Mouse (Mus musculus) granulocyte monocyte progenitor cell, adult 5-6 weeks (primary cell): ENCODE measurements around the gene Sh3bp2. TPM values are rescaled to one million over a fixed set of nuclear protein-coding genes. Genes with fewer than 3 reads are reported as not detected.
"Not testable (repeated sequence)": the region's sequence is repeated elsewhere in the genome, so short reads cannot be mapped to it uniquely, and the experiment has no call there.

ENCODE experiments used
- ATAC-seq: replicated peaks from 2 replicates; pipeline ENCODE4 v1.8.0; 2016; ENCODE audit warnings: mild to moderate bottlenecking, moderate TSS enrichment, inconsistent platforms; ENCODE audit not compliant: poor library complexity, severe bottlenecking
- total RNA-seq, 2 experiments: library from RNA; stranded (forward) in 1 of 2; stranded (reverse) in 1 of 2; fragments of 200-712, 200-1000 nt in 1 of 2; fragments of >200 nt in 1 of 2; fragmentation: Nextera tagmentation in 1 of 2; gene quantifications; 2 replicates each; pipeline ENCODE4 v1.2.3; 2014 to 2017

Gene Sh3bp2
- total RNA-seq, 2 experiments from 2014 or later = 11.9 to 15.4 TPM

- no peak for ATAC-seq
Measured at GRCm38 (mm10) chr5:34564291-34564690, 38.7 kb downstream of the Sh3bp2 start.

DNA sequence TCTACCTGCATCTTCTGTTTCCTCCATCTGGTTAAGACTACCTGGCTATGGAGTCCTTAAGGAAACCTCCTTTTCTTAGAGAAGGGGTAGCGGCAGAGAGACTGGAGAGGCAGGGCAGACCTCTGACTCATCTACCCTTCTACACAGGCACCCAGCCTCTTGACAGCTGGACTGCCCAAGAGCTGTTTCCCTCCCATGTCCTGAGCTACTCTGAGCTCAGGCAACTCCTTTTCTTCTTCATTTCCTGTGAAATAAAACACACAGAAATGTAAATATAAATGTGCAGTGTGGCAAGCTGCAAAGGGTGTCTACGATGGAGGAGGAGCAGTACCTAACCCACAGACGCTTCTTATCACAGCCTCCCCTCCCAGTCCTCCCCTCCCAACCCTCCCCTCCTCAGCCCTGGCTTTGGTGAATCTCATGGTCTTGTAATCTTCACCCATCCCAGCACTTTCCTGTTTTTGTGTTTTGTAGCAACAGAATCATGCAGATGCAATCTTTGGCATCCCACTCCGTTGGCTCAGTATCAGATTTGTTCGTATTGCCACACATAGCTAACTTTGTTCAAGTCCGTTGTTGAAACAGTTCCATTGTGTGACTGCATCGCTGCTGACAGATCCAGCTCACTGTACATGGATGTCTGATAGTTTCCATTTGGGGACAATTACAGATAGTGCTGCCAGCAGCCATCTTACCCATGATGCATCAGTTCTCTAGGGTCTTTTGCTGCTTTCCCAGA, 40.1 kb downstream of the Sh3bp2 start:
- no peak; the same call in 1 of the 2 replicates for ATAC-seq

DNA sequence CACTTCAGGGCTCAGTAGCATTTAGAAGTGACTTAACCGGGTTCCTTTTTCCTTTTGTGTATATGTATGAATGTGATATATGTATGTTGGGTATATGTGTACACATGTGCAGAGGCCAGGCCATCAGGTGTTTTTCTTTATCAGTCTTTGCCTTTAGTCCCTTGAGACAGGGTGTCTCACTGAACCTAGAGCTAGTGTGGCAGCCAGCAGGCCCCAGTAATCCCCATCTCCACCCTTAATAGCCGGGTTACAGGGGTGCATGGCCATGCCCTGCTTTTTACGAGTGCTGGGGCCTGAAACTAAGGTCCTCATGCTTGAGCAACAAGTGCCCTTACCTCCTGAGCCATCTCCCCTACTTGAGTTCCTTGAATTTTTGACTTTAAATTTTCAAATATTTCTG, 45.9 kb downstream of the Sh3bp2 start:
- ATAC-seq = no peak

- not testable (repeated sequence) for ATAC-seq
Measured at GRCm38 (mm10) chr5:34572568-34572967, 46.9 kb downstream of the Sh3bp2 start.

DNA sequence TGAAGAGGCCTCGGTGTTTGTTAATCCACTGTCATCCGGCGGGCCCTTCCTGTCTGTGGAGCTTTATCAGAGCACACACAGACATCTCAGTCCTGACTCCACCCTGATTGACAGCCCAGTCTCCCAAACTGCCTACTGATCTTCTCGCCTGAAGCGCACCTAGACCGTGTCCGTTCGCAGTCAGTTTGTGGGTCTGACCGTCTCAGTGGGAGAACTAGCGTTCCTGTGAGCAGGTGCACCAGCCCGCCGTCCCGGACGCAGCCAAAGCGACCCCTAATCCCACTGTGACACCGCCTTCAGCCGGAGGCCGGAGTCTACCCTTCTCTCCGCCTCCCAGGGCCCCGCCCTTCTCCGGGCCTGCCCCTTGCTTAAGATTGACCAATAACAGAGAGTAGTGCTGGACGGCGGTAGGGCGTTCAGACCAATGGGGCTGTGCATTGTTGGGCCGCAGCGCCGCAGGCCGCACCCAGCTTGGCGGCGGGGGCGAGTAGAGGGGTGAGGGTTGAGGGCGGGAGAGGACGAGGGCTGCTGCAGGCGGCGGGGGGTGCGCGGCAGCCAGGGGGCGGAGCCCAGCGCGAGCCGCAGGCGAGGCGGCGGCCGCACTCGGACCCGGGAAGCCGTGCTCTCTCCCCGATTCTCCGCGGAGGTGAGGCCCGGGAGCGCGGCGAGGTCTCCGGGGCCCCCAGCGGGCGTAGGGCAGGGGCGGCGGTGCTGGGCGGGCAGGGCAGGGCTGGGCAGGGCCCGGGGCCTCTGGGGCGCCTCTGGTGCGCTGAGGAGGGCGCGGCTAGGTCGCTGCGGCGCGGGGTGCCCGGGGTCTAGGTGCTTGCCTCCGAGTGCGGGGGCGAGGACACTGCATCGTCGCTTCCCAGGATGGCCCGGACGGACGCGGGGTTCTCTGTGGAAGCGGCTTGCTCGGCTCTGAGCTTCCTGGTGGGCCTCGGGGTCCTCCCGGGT, 47.9 kb downstream of the Sh3bp2 start, which contains the start of gene Add1:
Add1 (plus strand) TSS at position 397 of the 954 bp plus-strand sequence.
- peak; percentile 97 for ATAC-seq

DNA sequence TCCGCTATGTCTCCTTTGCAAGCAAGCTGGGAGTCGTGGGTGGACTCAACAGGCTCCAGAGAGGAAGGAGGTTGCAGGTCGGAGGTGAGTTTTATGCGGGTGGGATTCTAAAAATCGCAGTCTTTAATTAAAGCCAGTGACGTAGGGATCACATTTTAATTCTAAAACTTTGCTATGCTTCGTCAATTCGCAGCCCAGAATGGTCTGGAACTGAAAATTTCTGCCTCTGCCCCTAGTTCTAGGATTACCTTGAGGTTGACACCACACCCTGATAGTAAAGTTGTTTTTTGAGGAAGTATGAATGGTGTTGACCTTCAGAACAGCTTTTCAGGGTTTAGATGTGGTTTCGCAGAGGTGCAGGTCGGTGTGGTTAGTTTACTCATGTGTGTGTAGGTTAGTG, 49.1 kb downstream of the Sh3bp2 start:
- ATAC-seq = peak; percentile 23

DNA sequence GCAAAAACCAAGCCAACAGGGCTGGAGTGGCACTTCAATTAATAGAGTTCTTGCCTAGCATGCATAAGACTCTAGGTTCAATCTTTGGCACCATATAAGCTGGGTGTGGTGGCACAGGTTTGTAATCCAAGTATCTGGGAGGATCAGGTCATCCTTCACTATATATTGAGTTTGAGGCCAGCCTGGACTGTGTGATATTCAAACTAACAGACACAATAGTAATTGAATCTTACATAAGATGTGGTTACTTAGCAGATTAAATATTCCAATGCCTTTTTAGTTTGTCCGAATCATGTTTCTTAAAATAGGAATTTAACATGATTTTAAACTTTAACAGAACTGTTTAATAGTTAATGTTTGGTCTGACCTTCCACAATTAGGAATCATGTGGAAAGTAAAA, 50.6 kb downstream of the Sh3bp2 start:
- ATAC-seq = no peak

GRCm38 (mm10) chr5:34578038-34578655, 52.5 kb downstream of the Sh3bp2 start:
- ATAC-seq = no peak

GRCm38 (mm10) chr5:34579377-34579776, 53.7 kb downstream of the Sh3bp2 start:
- no peak for ATAC-seq

DNA sequence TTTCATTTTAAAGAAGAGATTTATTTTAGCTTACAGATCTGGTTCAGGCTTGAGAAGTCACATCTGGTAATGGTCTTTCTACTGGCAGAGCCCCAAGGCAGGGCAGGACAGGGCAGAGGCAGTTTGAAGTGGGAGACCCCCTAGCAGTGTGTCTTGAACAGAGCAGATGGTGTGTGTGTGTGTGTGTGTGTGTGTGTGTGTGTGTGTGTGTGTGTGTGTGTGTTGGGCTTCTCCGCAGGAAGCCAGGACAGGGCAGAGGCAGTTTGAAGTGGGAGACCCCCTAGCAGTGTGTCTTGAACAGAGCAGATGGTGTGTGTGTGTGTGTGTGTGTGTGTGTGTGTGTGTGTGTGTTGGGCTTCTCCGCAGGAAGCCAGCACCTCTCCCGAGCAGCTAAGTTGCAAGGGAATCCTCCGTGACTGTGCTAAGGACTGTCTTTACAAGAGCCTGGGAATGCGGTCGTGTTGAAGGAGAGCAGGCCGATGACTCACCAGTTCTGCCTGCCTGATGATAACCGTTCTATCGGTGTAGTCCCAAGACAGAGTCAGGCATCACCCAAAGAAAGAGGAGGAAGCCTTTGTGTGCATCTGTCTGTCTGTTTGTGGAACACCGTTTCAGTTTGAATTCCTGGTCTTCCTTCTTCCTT, 56.2 kb downstream of the Sh3bp2 start:
- ATAC-seq = peak; percentile 30

- no peak for ATAC-seq
Measured at GRCm38 (mm10) chr5:34582314-34582675, 56.7 kb downstream of the Sh3bp2 start.

GRCm38 (mm10) chr5:34585216-34585615, 59.6 kb downstream of the Sh3bp2 start:
- ATAC-seq = no peak

GRCm38 (mm10) chr5:34587881-34588280, 62.2 kb downstream of the Sh3bp2 start:
- no peak for ATAC-seq

GRCm38 (mm10) chr5:34590059-34590458, 64.4 kb downstream of the Sh3bp2 start:
- no peak for ATAC-seq

GRCm38 (mm10) chr5:34590702-34591101, 65.1 kb downstream of the Sh3bp2 start:
- ATAC-seq = no peak

DNA sequence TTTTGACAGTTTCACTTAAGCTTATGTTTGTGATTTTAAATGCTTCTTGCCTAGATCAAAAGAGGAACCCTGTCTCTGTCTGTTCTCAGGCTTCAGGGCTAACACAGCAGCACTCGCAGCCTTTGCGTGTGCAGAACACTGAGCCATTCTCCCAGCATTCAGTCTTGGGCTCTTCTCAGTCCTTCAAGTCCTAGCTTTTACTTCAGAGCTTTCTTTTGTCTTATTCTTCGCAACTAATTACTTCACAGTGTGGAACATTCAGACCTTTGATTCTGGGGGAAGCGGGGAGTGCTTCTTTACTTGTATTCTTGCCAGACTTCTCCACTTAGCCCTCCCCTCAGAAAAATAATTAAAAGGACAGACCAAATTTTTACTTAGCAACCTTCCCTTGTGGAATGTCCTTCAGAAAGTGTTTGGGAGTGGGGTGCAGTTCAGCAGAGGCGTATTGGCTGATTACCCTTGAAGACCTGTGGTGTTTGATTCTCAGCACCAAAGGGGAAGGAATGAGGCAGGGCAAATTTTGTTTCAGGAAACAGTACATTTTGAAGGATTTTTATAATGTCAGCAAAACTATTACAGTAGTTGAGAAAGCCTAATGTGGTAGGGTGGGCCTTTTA, 65.9 kb downstream of the Sh3bp2 start:
- ATAC-seq = no peak

DNA sequence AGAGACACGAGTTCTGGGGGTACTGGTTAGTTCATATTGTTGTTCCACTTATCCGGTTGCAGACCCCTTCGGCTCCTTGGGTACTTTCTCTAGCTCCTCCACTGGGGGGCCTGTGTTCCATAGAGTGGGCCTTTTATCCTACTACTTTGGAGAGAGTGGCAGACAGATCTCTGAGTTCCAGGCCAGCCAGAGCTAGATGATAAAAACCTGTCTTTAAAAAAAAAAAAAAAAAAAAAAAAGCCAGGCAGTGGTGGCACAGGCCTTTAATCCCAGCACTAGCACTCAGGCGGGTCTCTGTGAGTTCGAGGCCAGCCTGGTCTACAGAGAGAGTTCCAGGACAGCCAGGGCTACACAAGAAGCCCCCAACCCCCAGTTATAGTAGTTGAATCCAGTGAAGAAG, 66.6 kb downstream of the Sh3bp2 start:
- not testable (repeated sequence) for ATAC-seq

GRCm38 (mm10) chr5:34592666-34593065, 67.0 kb downstream of the Sh3bp2 start:
- no peak for ATAC-seq

GRCm38 (mm10) chr5:34593202-34593727, 67.6 kb downstream of the Sh3bp2 start:
- ATAC-seq = no peak

GRCm38 (mm10) chr5:34604576-34604975, 78.9 kb downstream of the Sh3bp2 start:
- no peak for ATAC-seq
